Mouse (Mus musculus) heart, adult 2 months (tissue): ENCODE measurements around the gene Rapgef5.

Source experiments
- CTCF ChIP-seq: fragments of 200-600 bp; IDR thresholded peaks from 2 replicates; pipeline ENCODE4 v1.8.1; 2022; ENCODE audit warnings: antibody characterized with exemption, mild to moderate bottlenecking, moderate library complexity
- EP300 ChIP-seq: fragments of 200-500 bp; IDR thresholded peaks from 2 replicates; pipeline ENCODE4 v1.6.1; 2011; ENCODE audit warnings: low read depth, low read length, control low read depth; ENCODE audit not compliant: insufficient read depth

DNA sequence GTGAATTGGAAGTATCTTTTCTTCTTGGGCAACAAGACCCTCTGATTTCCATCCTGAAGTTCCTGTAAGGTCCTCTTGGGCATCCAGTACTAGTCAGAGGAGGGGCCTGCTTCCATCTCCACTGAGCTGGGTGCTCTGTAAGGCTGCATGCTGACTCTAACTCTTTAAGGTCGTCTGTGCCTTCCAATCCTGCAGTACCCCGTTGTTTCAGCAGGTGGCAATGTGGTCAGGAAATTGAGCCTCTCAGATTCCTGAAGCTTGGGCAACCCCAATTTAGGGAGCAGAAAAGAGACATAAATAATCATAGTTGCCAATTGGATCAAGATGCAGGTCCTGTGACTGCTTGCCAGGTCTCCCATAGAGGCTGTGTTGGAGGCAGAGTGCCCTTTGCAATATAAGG, 256.4 kb downstream of the Rapgef5 start:
- TF ChIP-seq EP300 (no peak), CTCF (peak; percentile 79)
